Mouse (Mus musculus): ENCODE data around the gene Fbxw20. TPM values are rescaled to one million over a fixed set of nuclear protein-coding genes. Genes with fewer than 3 reads are reported as not detected.

The Fbxw20 gene
- polyA plus RNA-seq (2014; fragmentation: Illumina TruSeq; extraction: RNeasy Lipid Tissue Mini Kit (QIAGEN cat#74804); ENCODE audit: insufficient read depth, low read depth, low replicate concordance), result not detected

GRCm38 (mm10) chr9:109234654-109235053 lies at the start of gene Fbxw20:
Gene Fbxw20 (minus strand): TSS chr9:109234754.

GRCm38 (mm10) chr9:109195875-109196274 lies 38.7 kb downstream of the Fbxw20 start, which contains the start of gene Fbxw13:
Gene Fbxw13 (minus strand): TSS chr9:109195975.

Other genes with a start within 250 kb of the Fbxw20 start
- gene Ucn2, start 248.7 kb downstream of the Fbxw20 start, polyA plus RNA-seq (2014; fragmentation: Illumina TruSeq; extraction: RNeasy Lipid Tissue Mini Kit (QIAGEN cat#74804); ENCODE audit: insufficient read depth, low read depth, low replicate concordance), result 0.21 TPM
- gene Pfkfb4, start 243.0 kb downstream of the Fbxw20 start, polyA plus RNA-seq (2014; fragmentation: Illumina TruSeq; extraction: RNeasy Lipid Tissue Mini Kit (QIAGEN cat#74804); ENCODE audit: insufficient read depth, low read depth, low replicate concordance), result 19.0 TPM
- gene Shisa5, start 196.2 kb downstream of the Fbxw20 start, polyA plus RNA-seq (2014; fragmentation: Illumina TruSeq; extraction: RNeasy Lipid Tissue Mini Kit (QIAGEN cat#74804); ENCODE audit: insufficient read depth, low read depth, low replicate concordance), result 219 TPM
- gene Trex1, start 175.0 kb downstream of the Fbxw20 start, polyA plus RNA-seq (2014; fragmentation: Illumina TruSeq; extraction: RNeasy Lipid Tissue Mini Kit (QIAGEN cat#74804); ENCODE audit: insufficient read depth, low read depth, low replicate concordance), result 21.7 TPM
- 5.9 TPM for gene Atrip, start 160.6 kb downstream of the Fbxw20 start, polyA plus RNA-seq (2014; fragmentation: Illumina TruSeq; extraction: RNeasy Lipid Tissue Mini Kit (QIAGEN cat#74804); ENCODE audit: insufficient read depth, low read depth, low replicate concordance)
- 4.3 TPM for gene Ccdc51, start 152.3 kb downstream of the Fbxw20 start, polyA plus RNA-seq (2014; fragmentation: Illumina TruSeq; extraction: RNeasy Lipid Tissue Mini Kit (QIAGEN cat#74804); ENCODE audit: insufficient read depth, low read depth, low replicate concordance)
- gene Tma7, start 152.2 kb downstream of the Fbxw20 start, polyA plus RNA-seq (2014; fragmentation: Illumina TruSeq; extraction: RNeasy Lipid Tissue Mini Kit (QIAGEN cat#74804); ENCODE audit: insufficient read depth, low read depth, low replicate concordance), result 289 TPM
- gene Plxnb1, start 139.4 kb downstream of the Fbxw20 start, polyA plus RNA-seq (2014; fragmentation: Illumina TruSeq; extraction: RNeasy Lipid Tissue Mini Kit (QIAGEN cat#74804); ENCODE audit: insufficient read depth, low read depth, low replicate concordance), result 10.0 TPM
- not detected for gene Fbxw21, start 72.7 kb downstream of the Fbxw20 start, polyA plus RNA-seq (2014; fragmentation: Illumina TruSeq; extraction: RNeasy Lipid Tissue Mini Kit (QIAGEN cat#74804); ENCODE audit: insufficient read depth, low read depth, low replicate concordance)
- gene Fbxw13, start 38.8 kb downstream of the Fbxw20 start, polyA plus RNA-seq (2014; fragmentation: Illumina TruSeq; extraction: RNeasy Lipid Tissue Mini Kit (QIAGEN cat#74804); ENCODE audit: insufficient read depth, low read depth, low replicate concordance), result not detected
- gene Fbxw14, start 52.9 kb upstream of the Fbxw20 start, polyA plus RNA-seq (2014; fragmentation: Illumina TruSeq; extraction: RNeasy Lipid Tissue Mini Kit (QIAGEN cat#74804); ENCODE audit: insufficient read depth, low read depth, low replicate concordance), result not detected
- gene Fbxw28, start 104.9 kb upstream of the Fbxw20 start, polyA plus RNA-seq (2014; fragmentation: Illumina TruSeq; extraction: RNeasy Lipid Tissue Mini Kit (QIAGEN cat#74804); ENCODE audit: insufficient read depth, low read depth, low replicate concordance), result not detected
- gene Fbxw22, start 169.5 kb upstream of the Fbxw20 start, polyA plus RNA-seq (2014; fragmentation: Illumina TruSeq; extraction: RNeasy Lipid Tissue Mini Kit (QIAGEN cat#74804); ENCODE audit: insufficient read depth, low read depth, low replicate concordance), result not detected
- gene Fbxw16, start 214.4 kb upstream of the Fbxw20 start, polyA plus RNA-seq (2014; fragmentation: Illumina TruSeq; extraction: RNeasy Lipid Tissue Mini Kit (QIAGEN cat#74804); ENCODE audit: insufficient read depth, low read depth, low replicate concordance), result not detected